Mouse (Mus musculus) MEL (cell line): ENCODE measurements around the gene Bfar. TPM values are rescaled to one million over a fixed set of nuclear protein-coding genes. Genes with fewer than 3 reads are reported as not detected.

Source experiments
- DNase-seq: peaks from one replicate; pipeline ENCODE4 v3.0.0; 2011; ENCODE audit warnings: low read depth, low spot score
- H3K27ac ChIP-seq: 2 replicates; pipeline ENCODE4 v1.5.1; 2012; ENCODE audit warnings: low read depth, mild to moderate bottlenecking, control low read depth, low read length, moderate library complexity; ENCODE audit not compliant: control insufficient read depth
- H3K27me3 ChIP-seq, 2 experiments: fragments of 150-350 bp in 1 of 2; sonication (generic) in 1 of 2; 2 replicates each; pipeline ENCODE4 v1.6.1; 2012; ENCODE audit warnings: low read length in 2 of 2, mild to moderate bottlenecking in 2 of 2, improper control_type of control experiment in 1 of 2, moderate library complexity in 1 of 2; ENCODE audit not compliant: insufficient read depth in 2 of 2, control insufficient read depth in 1 of 2
- H3K36me3 ChIP-seq, 2 experiments: 2 replicates each; pipeline ENCODE4 v1.6.1; 2012 to 2014; ENCODE audit warnings: low read length in 2 of 2, improper control_type of control experiment in 1 of 2, inconsistent platforms in 1 of 2, mild to moderate bottlenecking in 1 of 2; ENCODE audit not compliant: insufficient read depth in 2 of 2, control insufficient read depth in 1 of 2
- H3K4me1 ChIP-seq, 2 experiments: fragments of 150-350 bp in 1 of 2; sonication (generic) in 1 of 2; 2 replicates each; pipeline ENCODE4 v1.6.1; 2012; ENCODE audit warnings: low read length in 2 of 2, improper control_type of control experiment in 1 of 2, mild to moderate bottlenecking in 1 of 2; ENCODE audit not compliant: insufficient read depth in 2 of 2, control insufficient read depth in 1 of 2
- H3K4me3 ChIP-seq, 2 experiments: fragments of 150-350 bp in 1 of 2; sonication (generic) in 1 of 2; 2 replicates each; pipeline ENCODE4 v1.5.1; 2012; ENCODE audit warnings: low read depth in 2 of 2, low read length in 2 of 2, mild to moderate bottlenecking in 2 of 2, moderate library complexity in 2 of 2, control low read depth in 1 of 2, improper control_type of control experiment in 1 of 2; ENCODE audit not compliant: control insufficient read depth in 1 of 2, insufficient read depth in 1 of 2
- H3K79me2 ChIP-seq: 2 replicates; pipeline ENCODE4 v1.6.1; 2012; ENCODE audit warnings: mild to moderate bottlenecking, low read length, moderate library complexity; ENCODE audit not compliant: control insufficient read depth, poor library complexity, insufficient read depth
- H3K9ac ChIP-seq: 2 replicates; pipeline ENCODE4 v1.6.1; 2012; ENCODE audit warnings: low read depth, mild to moderate bottlenecking, control low read depth, low read length, moderate library complexity; ENCODE audit not compliant: control insufficient read depth, poor library complexity, severe bottlenecking
- H3K9me3 ChIP-seq: fragments of 150-350 bp; sonication (generic); replicated peaks from 2 replicates; pipeline ENCODE4 v1.6.1; 2012; ENCODE audit warnings: mild to moderate bottlenecking, low read length, improper control_type of control experiment, moderate library complexity; ENCODE audit not compliant: insufficient read depth
- CHD1 ChIP-seq: IDR thresholded peaks from 2 replicates; pipeline ENCODE4 v1.6.1; 2012; ENCODE audit warnings: low read depth, mild to moderate bottlenecking, inconsistent platforms, low read length, improper control_type of control experiment
- CTCF ChIP-seq, 3 experiments: IDR thresholded peaks in 2 of 3; conservative IDR thresholded peaks in 1 of 3; 2 replicates each; pipeline ENCODE4 v1.5.1; 2011 to 2012; ENCODE audit warnings: low read length in 3 of 3, low read depth in 2 of 3, mild to moderate bottlenecking in 2 of 3, improper control_type of control experiment in 1 of 3, inconsistent platforms in 1 of 3, mixed read lengths in 1 of 3, moderate library complexity in 1 of 3; ENCODE audit not compliant: control insufficient read depth in 1 of 3, insufficient read depth in 1 of 3, poor library complexity in 1 of 3, severe bottlenecking in 1 of 3
- ELF1 ChIP-seq: IDR thresholded peaks from 2 replicates; pipeline ENCODE4 v1.6.1; 2014; ENCODE audit warnings: low read depth, mild to moderate bottlenecking, inconsistent platforms, low read length, improper control_type of control experiment, moderate library complexity
- ETS1 ChIP-seq: IDR thresholded peaks from 2 replicates; pipeline ENCODE4 v1.6.1; 2012; ENCODE audit warnings: low read depth, mild to moderate bottlenecking, inconsistent platforms, low read length, improper control_type of control experiment, moderate library complexity
- GABPA ChIP-seq: IDR thresholded peaks from 2 replicates; pipeline ENCODE4 v1.6.1; 2012; ENCODE audit warnings: low read depth, mild to moderate bottlenecking, inconsistent platforms, low read length, improper control_type of control experiment, moderate library complexity
- GATA1 ChIP-seq: IDR thresholded peaks from 2 replicates; pipeline ENCODE4 v1.6.1; 2011; ENCODE audit warnings: low read depth, low read length, improper control_type of control experiment
- HCFC1 ChIP-seq: IDR thresholded peaks from 2 replicates; pipeline ENCODE4 v1.6.1; 2012; ENCODE audit warnings: low read depth, mild to moderate bottlenecking, inconsistent platforms, low read length, improper control_type of control experiment, moderate library complexity
- JUND ChIP-seq: IDR thresholded peaks from 2 replicates; pipeline ENCODE4 v1.6.1; 2011; ENCODE audit warnings: low read depth, mild to moderate bottlenecking, improper control_type of control experiment, low read length
- KAT2A ChIP-seq: conservative IDR thresholded peaks from 2 replicates; pipeline ENCODE4 v1.6.1; 2012; ENCODE audit warnings: low read depth, low read length, improper control_type of control experiment, inconsistent platforms
- MAFK ChIP-seq: IDR thresholded peaks from 2 replicates; pipeline ENCODE4 v1.6.1; 2011; ENCODE audit warnings: low read depth, mild to moderate bottlenecking, low read length, improper control_type of control experiment, borderline replicate concordance
- MAX ChIP-seq: IDR thresholded peaks from 2 replicates; pipeline ENCODE4 v1.6.1; 2011; ENCODE audit warnings: low read length, improper control_type of control experiment
- MAZ ChIP-seq: IDR thresholded peaks from 2 replicates; pipeline ENCODE4 v1.6.1; 2012; ENCODE audit warnings: low read depth, mild to moderate bottlenecking, inconsistent platforms, low read length, improper control_type of control experiment
- MXI1 ChIP-seq: IDR thresholded peaks from 2 replicates; pipeline ENCODE4 v1.6.1; 2011; ENCODE audit warnings: mild to moderate bottlenecking, low read depth, low read length, improper control_type of control experiment
- MYB ChIP-seq: IDR thresholded peaks from 2 replicates; pipeline ENCODE4 v1.6.1; 2011; ENCODE audit warnings: mild to moderate bottlenecking, low read depth, low read length, improper control_type of control experiment
- MYC ChIP-seq: IDR thresholded peaks from 2 replicates; pipeline ENCODE4 v1.6.1; 2011; ENCODE audit warnings: low read depth, mild to moderate bottlenecking, low read length, improper control_type of control experiment, moderate library complexity
- NELFE ChIP-seq: IDR thresholded peaks from 2 replicates; pipeline ENCODE4 v1.6.1; 2011; ENCODE audit warnings: low read depth, low read length, improper control_type of control experiment
- NRF1 ChIP-seq: IDR thresholded peaks from 2 replicates; pipeline ENCODE4 v1.6.1; 2014; ENCODE audit warnings: low read depth, mild to moderate bottlenecking, inconsistent platforms, low read length, improper control_type of control experiment, moderate library complexity; ENCODE audit not compliant: poor library complexity, insufficient read depth, severe bottlenecking
- POLR2A ChIP-seq, 2 experiments: IDR thresholded peaks; 2 replicates each; pipeline ENCODE4 v1.6.1; 2011 to 2012; ENCODE audit warnings: low read length in 2 of 2, mild to moderate bottlenecking in 2 of 2, control low read depth in 1 of 2, improper control_type of control experiment in 1 of 2, low read depth in 1 of 2, moderate library complexity in 1 of 2; ENCODE audit not compliant: control insufficient read depth in 1 of 2, insufficient read depth in 1 of 2, poor library complexity in 1 of 2
- SIN3A ChIP-seq: IDR thresholded peaks from 2 replicates; pipeline ENCODE4 v1.6.1; 2012; ENCODE audit warnings: low read length, improper control_type of control experiment, inconsistent platforms
- TAL1 ChIP-seq: IDR thresholded peaks from 2 replicates; pipeline ENCODE4 v1.6.1; 2012; ENCODE audit warnings: mild to moderate bottlenecking, inconsistent platforms, low read length, moderate library complexity, mixed read lengths
- TCF12 ChIP-seq: IDR thresholded peaks from 2 replicates; pipeline ENCODE4 v1.6.1; 2014; ENCODE audit warnings: low read depth, mild to moderate bottlenecking, inconsistent platforms, low read length, improper control_type of control experiment, moderate library complexity
- ZC3H11A ChIP-seq: IDR thresholded peaks from 2 replicates; pipeline ENCODE4 v1.6.1; 2012; ENCODE audit warnings: low read depth, mild to moderate bottlenecking, inconsistent platforms, low read length, improper control_type of control experiment
- ZKSCAN1 ChIP-seq: IDR thresholded peaks from 2 replicates; pipeline ENCODE4 v1.6.1; 2012; ENCODE audit warnings: low read depth, mild to moderate bottlenecking, inconsistent platforms, low read length, improper control_type of control experiment, moderate library complexity
- ZMIZ1 ChIP-seq: IDR thresholded peaks from 2 replicates; pipeline ENCODE4 v1.6.1; 2012; ENCODE audit warnings: low read depth, mild to moderate bottlenecking, inconsistent platforms, low read length, improper control_type of control experiment, moderate library complexity
- ZNF384 ChIP-seq: IDR thresholded peaks from 2 replicates; pipeline ENCODE4 v1.6.1; 2012; ENCODE audit warnings: low read depth, mild to moderate bottlenecking, inconsistent platforms, low read length, improper control_type of control experiment
- polyA plus RNA-seq, 2 experiments: library from polyadenylated mRNA; stranded (reverse) in 1 of 2; unstranded in 1 of 2; fragments of >175 nt in 1 of 2; fragments of >200 nt in 1 of 2; gene quantifications; 2 replicates each; pipeline versions ENCODE4 v1.2.1 to v1.2.4; 2012; ENCODE audit warnings: low replicate concordance in 2 of 2, low read depth in 1 of 2; ENCODE audit not compliant: insufficient read length in 2 of 2, insufficient read depth in 1 of 2, missing spikeins in 1 of 2
- total RNA-seq: library from RNA; depleted of rRNA; stranded (reverse); fragments of 300-350 nt; gene quantifications from 2 replicates; pipeline ENCODE4 v1.2.3, GENCODE M21; 2012

Bfar gene
- total and polyA plus RNA-seq, 3 experiments, result 20.6 to 21.8 TPM; not detected in 1

GRCm38 (mm10) chr16:13716821-13717553 is 45.3 kb downstream of the Bfar start:
- H3K4me1 ChIP-seq, result no peaks in the 10 kb centered on the region
- no peaks in the 10 kb centered on the region for H3K27me3 ChIP-seq
- peak; percentile 46 for DNase-seq
- H3K9me3 ChIP-seq, result no peaks in the 10 kb centered on the region
- no peak overlapping the region for H3K4me3 ChIP-seq
- TF ChIP-seq MAX, result no peak
- TF ChIP-seq SIN3A, result no peak
- TF ChIP-seq JUND, result no peak
- TF ChIP-seq ELF1, result no peak
- TF ChIP-seq TAL1, result no peak
- TF ChIP-seq ZMIZ1, result no peak
- TF ChIP-seq MXI1, result no peak
- TF ChIP-seq MYC, result no peak
- TF ChIP-seq NELFE, result no peak
- no peak for TF ChIP-seq MAFK
- no peak for TF ChIP-seq TCF12
- no peak for TF ChIP-seq POLR2A (IDR thresholded peaks at IDR 0.05; ENCODE audit: control insufficient read depth in 1 of 2, insufficient read depth in 1 of 2, low read depth in 1 of 2, low read length in 2 of 2, poor library complexity in 1 of 2)
- no peak for TF ChIP-seq ZKSCAN1
- no peak for TF ChIP-seq NRF1
- no peak for TF ChIP-seq GATA1
- H3K9ac ChIP-seq, result no peak overlapping the region
- H3K27ac ChIP-seq, result no peak overlapping the region
- H3K36me3 ChIP-seq, result no peaks in the 10 kb centered on the region
- H3K79me2 ChIP-seq, result no peaks in the 10 kb centered on the region

DNA sequence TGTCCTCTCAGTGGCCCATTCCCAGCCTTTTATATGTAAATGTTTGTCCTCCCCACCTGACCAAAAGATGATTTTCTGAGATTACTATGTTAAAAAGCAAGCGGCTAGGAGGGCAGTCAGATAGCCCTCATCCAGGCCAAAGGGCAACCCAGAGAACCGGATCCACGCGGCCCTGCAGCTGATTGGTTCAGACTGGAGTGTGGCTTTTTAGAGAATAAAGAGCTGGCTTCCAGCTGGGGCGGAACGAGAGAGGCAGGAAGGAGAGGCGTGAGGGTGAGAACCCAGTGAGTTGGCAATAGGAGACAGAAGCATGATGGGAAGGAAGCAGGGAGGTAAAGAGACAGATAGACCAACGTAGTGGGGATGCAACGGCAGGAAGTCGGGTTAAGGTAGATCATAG is 51.3 kb downstream of the Bfar start:
- DNase-seq, result no peak
- H3K4me3 ChIP-seq, result no peak overlapping the region
- no peaks in the 10 kb centered on the region for H3K9me3 ChIP-seq
- TF ChIP-seq MAZ, result no peak
- TF ChIP-seq ZKSCAN1, result no peak
- TF ChIP-seq POLR2A (IDR thresholded peaks at IDR 0.05; ENCODE audit: control insufficient read depth in 1 of 2, insufficient read depth in 1 of 2, low read depth in 1 of 2, low read length in 2 of 2, poor library complexity in 1 of 2), result no peak
- no peak for TF ChIP-seq KAT2A
- TF ChIP-seq MYB, result no peak
- TF ChIP-seq TAL1, result no peak
- TF ChIP-seq HCFC1, result no peak
- no peak for TF ChIP-seq CTCF (IDR thresholded peaks at IDR 0.05 in 2 of 3, conservative IDR thresholded peaks at IDR 0.05 in 1 of 3; ENCODE audit: control insufficient read depth in 1 of 3, insufficient read depth in 1 of 3, low read depth in 2 of 3, low read length in 3 of 3, poor library complexity in 1 of 3, severe bottlenecking in 1 of 3)
- no peak for TF ChIP-seq CHD1
- TF ChIP-seq MAX, result no peak
- no peak for TF ChIP-seq MXI1
- no peak for TF ChIP-seq MYC
- no peak for TF ChIP-seq ETS1
- no peak for TF ChIP-seq ZC3H11A
- TF ChIP-seq ZNF384, result no peak
- TF ChIP-seq GABPA, result no peak
- H3K9ac ChIP-seq, result no peak overlapping the region
- no peaks in the 10 kb centered on the region for H3K27me3 ChIP-seq
- no peaks in the 10 kb centered on the region for H3K79me2 ChIP-seq
- H3K27ac ChIP-seq, result no peak overlapping the region
- no peaks in the 10 kb centered on the region for H3K4me1 ChIP-seq
- no peaks in the 10 kb centered on the region for H3K36me3 ChIP-seq
